Mouse (Mus musculus) heart, embryonic 16.5 days (tissue): ENCODE data around the gene Patl2. TPM values are rescaled to one million over a fixed set of nuclear protein-coding genes. Genes with fewer than 3 reads are reported as not detected.

Experiments
- ATAC-seq: fragments of 200-750 bp; cut with Nextera tagmentation; replicated peaks from 2 replicates; pipeline ENCODE4 v1.8.0; 2017; ENCODE audit warnings: moderate number of reproducible peaks; ENCODE audit not compliant: insufficient read depth, low FRiP score; ENCODE audit errors: extremely low read depth
- H3K27ac ChIP-seq: fragments of 300-500 bp; sonication (generic); 2 replicates; pipeline ENCODE4 v1.5.1; 2014; ENCODE audit warnings: mild to moderate bottlenecking, low read length, control low read depth, moderate library complexity
- H3K27me3 ChIP-seq: fragments of 300-500 bp; sonication (generic); 2 replicates; pipeline ENCODE4 v1.6.1; 2014; ENCODE audit warnings: low read length, mixed read lengths; ENCODE audit not compliant: control insufficient read depth, insufficient read depth
- H3K36me3 ChIP-seq: fragments of 300-500 bp; sonication (generic); 2 replicates; pipeline ENCODE4 v1.6.1; 2014; ENCODE audit not compliant: control insufficient read depth, insufficient read depth
- H3K4me1 ChIP-seq: fragments of 300-500 bp; sonication (generic); 2 replicates; pipeline ENCODE4 v1.6.1; 2014; ENCODE audit warnings: low read length, mixed read lengths; ENCODE audit not compliant: control insufficient read depth, insufficient read depth
- H3K4me2 ChIP-seq: fragments of 300-500 bp; sonication (generic); 2 replicates; pipeline ENCODE4 v1.6.1; 2014; ENCODE audit warnings: low read depth, mild to moderate bottlenecking, control low read depth, low read length
- H3K4me3 ChIP-seq: fragments of 300-500 bp; sonication (generic); 2 replicates; pipeline ENCODE4 v1.5.1; 2014; ENCODE audit warnings: mild to moderate bottlenecking, control low read depth, low read length
- H3K9ac ChIP-seq: fragments of 300-500 bp; sonication (generic); 2 replicates; pipeline ENCODE4 v1.6.1; 2014; ENCODE audit warnings: low read length, control low read depth
- H3K9me3 ChIP-seq: fragments of 300-500 bp; sonication (generic); replicated peaks from 2 replicates; pipeline ENCODE4 v1.6.1; 2016; ENCODE audit warnings: low read length; ENCODE audit not compliant: control insufficient read depth
- WGBS: fragments of 180-500 bp; shearing (Covaris S2); extraction: QIAGEN DNeasy Blood & Tissue Kit; methylation state at CpG from one replicate; pipeline ENCODE4 v1.1.7; 2014; 5-methylcytosine and 5-hydroxymethylcytosine counted together
- polyA plus RNA-seq: library from polyadenylated mRNA; unstranded; fragments of >200 nt; fragmentation: Nextera tagmentation; extraction: Ambion mirVana; gene quantifications from 2 replicates; pipeline ENCODE4 v1.2.1, GENCODE M21; 2015

Patl2 gene
- polyA plus RNA-seq, 1 experiment from 2014 or later, result 0.18 TPM

DNA sequence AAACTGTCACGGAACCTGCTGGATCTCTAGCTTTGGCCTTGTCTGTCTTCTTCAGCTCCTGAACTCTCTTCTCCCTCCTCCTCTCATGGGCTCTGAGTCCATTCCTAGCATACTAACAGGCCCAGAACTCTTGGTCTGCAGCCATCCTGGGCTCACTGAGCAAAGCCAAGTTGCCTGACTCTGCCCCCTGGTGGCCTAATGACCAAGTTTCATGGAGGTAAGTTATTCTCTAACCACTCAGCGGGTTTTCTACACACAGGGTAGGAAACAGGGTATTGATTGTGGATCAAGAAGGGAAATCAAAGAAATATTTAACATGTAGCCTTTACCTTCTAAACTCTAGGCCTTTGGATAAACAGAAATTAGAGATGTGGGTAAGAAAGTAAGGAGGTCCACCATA lies 25.3 kb downstream of the Patl2 start, which contains the start of gene Trim69:
TSS of gene Trim69 (plus strand) at position 21 of the 400 bp plus-strand sequence.
- Histone ChIP-seq H3K9ac (no peak within 1 kb of the TSS), H3K27ac (peak within 1 kb of the TSS; percentile 33), H3K4me2 (peak within 1 kb of the TSS; percentile 30; the same call in 1 of the 2 replicates), H3K9me3 (no peaks in the 10 kb centered on the region), H3K27me3 (no peaks in the 10 kb centered on the region), H3K36me3 (no peaks in the 10 kb centered on the region), H3K4me1 (peaks cover 17% of the 10 kb centered on the region), H3K4me3 (0 out of 2 replicates have a peak within 1 kb of the TSS, but pooled peaks have one; percentile 5)
- WGBS, result 53% methylated on average over 2 of the region's 2 CpGs
- peak; percentile 46; the same call in 1 of the 2 replicates for ATAC-seq

- Histone ChIP-seq H3K9me3 (no peaks in the 10 kb centered on the region), H3K4me1 (peaks cover 17% of the 10 kb centered on the region), H3K4me2 (no peak overlapping the region), H3K4me3 (no peak overlapping the region), H3K9ac (no peak overlapping the region), H3K36me3 (no peaks in the 10 kb centered on the region), H3K27ac (peak overlapping the region; percentile 14; the same call in 1 of the 2 replicates), H3K27me3 (no peaks in the 10 kb centered on the region)
- WGBS, result 85% methylated on average over 6 of the region's 6 CpGs
- no peak for ATAC-seq
These were observed 26.3 kb downstream of the Patl2 start for GRCm38 (mm10) chr2:122159667-122160066.

DNA sequence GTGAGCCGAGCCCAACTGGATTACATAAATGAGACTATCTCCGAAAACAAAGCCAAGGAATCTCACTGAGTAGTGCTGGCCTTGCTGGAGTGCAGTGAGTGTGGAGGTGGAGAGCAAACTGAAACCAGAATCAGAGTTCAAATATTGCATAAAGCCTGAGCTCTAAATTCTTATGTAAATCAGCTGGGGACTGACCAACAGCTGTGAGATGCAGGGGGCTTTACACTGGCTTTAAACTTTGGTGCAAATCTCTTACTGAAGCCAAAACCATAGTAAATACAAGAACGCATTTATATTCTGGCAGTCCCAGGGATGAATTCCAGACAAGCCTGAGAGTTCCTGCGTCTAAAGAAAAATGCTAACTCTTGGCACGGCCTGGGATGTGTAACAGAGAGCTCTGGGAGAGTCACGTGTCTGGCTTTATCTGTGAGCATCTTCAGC lies 27.6 kb downstream of the Patl2 start:
- H3K4me3 ChIP-seq, result no peak overlapping the region
- peaks cover 3% of the 10 kb centered on the region for H3K36me3 ChIP-seq
- H3K27ac ChIP-seq, result peak overlapping the region; percentile 47; the same call in 1 of the 2 replicates
- peaks cover 17% of the 10 kb centered on the region for H3K4me1 ChIP-seq
- WGBS, result 28% methylated on average over 6 of the region's 6 CpGs
- H3K27me3 ChIP-seq, result no peaks in the 10 kb centered on the region
- H3K4me2 ChIP-seq, result peak overlapping the region; percentile 13; the same call in 1 of the 2 replicates
- no peaks in the 10 kb centered on the region for H3K9me3 ChIP-seq
- H3K9ac ChIP-seq, result no peak overlapping the region
- ATAC-seq, result no peak

- H3K4me2 ChIP-seq, result no peak overlapping the region
- no peak for ATAC-seq
- H3K9me3 ChIP-seq, result no peaks in the 10 kb centered on the region
- H3K27ac ChIP-seq, result no peak overlapping the region
- peaks cover 17% of the 10 kb centered on the region for H3K4me1 ChIP-seq
- H3K9ac ChIP-seq, result no peak overlapping the region
- no peaks in the 10 kb centered on the region for H3K27me3 ChIP-seq
- H3K4me3 ChIP-seq, result no peak overlapping the region
- H3K36me3 ChIP-seq, result peaks cover 5% of the 10 kb centered on the region
These were observed 28.4 kb downstream of the Patl2 start for GRCm38 (mm10) chr2:122157561-122157960.

GRCm38 (mm10) chr2:122156051-122156700 lies 29.8 kb downstream of the Patl2 start:
- no peak overlapping the region for H3K4me2 ChIP-seq
- ATAC-seq, result no peak
- peaks cover 5% of the 10 kb centered on the region for H3K36me3 ChIP-seq
- H3K4me3 ChIP-seq, result no peak overlapping the region
- WGBS, result 82% methylated on average over 4 of the region's 4 CpGs
- no peak overlapping the region for H3K27ac ChIP-seq
- H3K9me3 ChIP-seq, result no peaks in the 10 kb centered on the region
- no peaks in the 10 kb centered on the region for H3K27me3 ChIP-seq
- peaks cover 11% of the 10 kb centered on the region for H3K4me1 ChIP-seq
- H3K9ac ChIP-seq, result no peak overlapping the region

DNA sequence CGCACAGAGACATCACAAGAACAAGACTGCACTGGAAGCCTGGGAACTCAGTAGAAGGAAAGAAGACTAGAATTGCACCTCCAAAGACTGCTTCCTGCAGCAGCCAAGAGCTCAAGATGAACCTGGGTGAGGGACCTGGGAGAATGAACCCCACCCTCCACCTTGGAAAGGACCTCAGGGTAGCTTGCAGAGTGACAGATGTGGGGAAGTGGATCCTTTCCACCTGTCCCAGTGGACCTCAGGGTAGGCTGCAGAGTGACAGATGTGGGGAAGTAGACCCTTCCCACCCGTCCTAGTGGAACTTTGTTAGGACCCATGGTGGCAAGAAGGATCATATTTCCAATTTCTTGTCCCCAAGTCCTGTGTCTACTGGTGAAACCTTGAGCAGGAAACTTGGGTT lies 30.7 kb downstream of the Patl2 start:
- no peak overlapping the region for H3K9ac ChIP-seq
- H3K4me3 ChIP-seq, result no peak overlapping the region
- H3K27ac ChIP-seq, result no peak overlapping the region
- H3K27me3 ChIP-seq, result no peaks in the 10 kb centered on the region
- peaks cover 9% of the 10 kb centered on the region for H3K4me1 ChIP-seq
- ATAC-seq, result no peak
- no peak overlapping the region for H3K4me2 ChIP-seq
- 84% methylated on average over 2 of the region's 2 CpGs for WGBS
- no peaks in the 10 kb centered on the region for H3K9me3 ChIP-seq
- peaks cover 9% of the 10 kb centered on the region for H3K36me3 ChIP-seq

GRCm38 (mm10) chr2:122154479-122154878 lies 31.5 kb downstream of the Patl2 start:
- ATAC-seq, result no peak
- 90% methylated on average over 2 of the region's 2 CpGs for WGBS
- Histone ChIP-seq H3K27me3 (no peaks in the 10 kb centered on the region), H3K27ac (no peak overlapping the region), H3K9ac (no peak overlapping the region), H3K4me3 (no peak overlapping the region), H3K9me3 (no peaks in the 10 kb centered on the region), H3K36me3 (peaks cover 9% of the 10 kb centered on the region), H3K4me2 (no peak overlapping the region), H3K4me1 (peaks cover 9% of the 10 kb centered on the region)

DNA sequence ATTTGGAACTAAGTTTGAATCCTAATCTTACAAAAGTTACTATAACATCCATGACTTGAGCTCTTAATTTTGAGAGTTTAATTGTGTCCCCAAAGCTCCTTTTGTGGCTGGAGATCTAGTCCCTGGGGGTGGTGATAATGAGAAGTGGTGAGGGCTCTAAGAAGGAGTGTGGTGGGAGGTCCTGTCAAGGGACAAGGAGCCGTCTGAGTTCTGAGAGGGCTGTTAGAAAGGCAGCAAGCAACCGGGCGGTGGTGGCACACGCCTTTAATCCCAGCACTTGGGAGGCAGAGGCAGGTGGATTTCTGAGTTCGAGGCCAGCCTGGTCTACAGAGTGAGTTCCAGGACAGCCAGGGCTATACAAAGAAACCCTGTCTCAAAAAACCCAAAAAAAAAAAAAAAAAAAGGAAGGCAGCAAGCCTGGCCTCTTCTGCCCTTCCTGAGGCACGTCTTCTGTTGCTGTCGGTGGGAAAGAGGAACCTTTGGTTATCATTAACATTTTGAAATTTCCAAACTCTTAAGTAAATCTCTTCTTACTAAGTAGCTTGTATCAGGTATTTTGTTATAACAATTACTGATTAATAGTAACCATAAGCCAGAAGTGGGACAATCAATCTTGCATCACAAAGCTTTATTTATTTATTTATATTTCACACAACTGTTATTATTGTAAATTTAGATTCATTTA lies 32.2 kb downstream of the Patl2 start:
- ATAC-seq, result no peak

GRCm38 (mm10) chr2:122152850-122153249 lies 33.1 kb downstream of the Patl2 start:
- 0 out of 2 replicates have a peak, but pooled peaks cover 4% of the 10 kb centered on the region for H3K4me1 ChIP-seq
- H3K36me3 ChIP-seq, result peaks cover 9% of the 10 kb centered on the region
- H3K27ac ChIP-seq, result no peak overlapping the region
- no peak overlapping the region for H3K4me2 ChIP-seq
- ATAC-seq, result no peak
- no peak overlapping the region for H3K4me3 ChIP-seq
- WGBS, result 71% methylated on average over 3 of the region's 3 CpGs
- H3K9ac ChIP-seq, result no peak overlapping the region
- H3K9me3 ChIP-seq, result no peaks in the 10 kb centered on the region
- H3K27me3 ChIP-seq, result no peaks in the 10 kb centered on the region

More for the DNA sequence above, 32.2 kb downstream of the Patl2 start:
- WGBS, result 80% methylated on average over 7 of the region's 7 CpGs
- no peak overlapping the region for H3K9ac ChIP-seq
- no peaks in the 10 kb centered on the region for H3K9me3 ChIP-seq
- H3K4me1 ChIP-seq, result peaks cover 8% of the 10 kb centered on the region
- peaks cover 9% of the 10 kb centered on the region for H3K36me3 ChIP-seq
- H3K4me3 ChIP-seq, result no peak overlapping the region
- no peak overlapping the region for H3K27ac ChIP-seq
- no peaks in the 10 kb centered on the region for H3K27me3 ChIP-seq
- no peak overlapping the region for H3K4me2 ChIP-seq
